Mouse (Mus musculus): ENCODE data around the gene Esyt1.

GRCm38 (mm10) chr10:128474366-128474765 is 51.3 kb downstream of the Esyt1 start:
- TF ChIP-seq CTCF (IDR thresholded peaks at IDR 0.05; ENCODE audit: control insufficient read depth, insufficient read depth, insufficient read length), result no peak
- no peak for TF ChIP-seq MYOD1 (IDR thresholded peaks at IDR 0.05; ENCODE audit: control insufficient read depth, insufficient read length, low read depth)
- no peak for TF ChIP-seq MAX (IDR thresholded peaks at IDR 0.05)
- no peak for TF ChIP-seq USF1 (IDR thresholded peaks at IDR 0.05; ENCODE audit: low read depth)
- no peak for TF ChIP-seq MYOG (IDR thresholded peaks at IDR 0.05; ENCODE audit: control insufficient read depth, extremely low read depth, insufficient read length)
- TF ChIP-seq CEBPB (IDR thresholded peaks at IDR 0.05; ENCODE audit: low read depth), result no peak
- no peak for TF ChIP-seq FOSL1 (IDR thresholded peaks at IDR 0.05; ENCODE audit: insufficient read depth, low read length, poor library complexity, severe bottlenecking)

Data from C2C12 (cell line).